ENCODE assay signal across 8 mouse cellular contexts in the genomic region with DNA sequence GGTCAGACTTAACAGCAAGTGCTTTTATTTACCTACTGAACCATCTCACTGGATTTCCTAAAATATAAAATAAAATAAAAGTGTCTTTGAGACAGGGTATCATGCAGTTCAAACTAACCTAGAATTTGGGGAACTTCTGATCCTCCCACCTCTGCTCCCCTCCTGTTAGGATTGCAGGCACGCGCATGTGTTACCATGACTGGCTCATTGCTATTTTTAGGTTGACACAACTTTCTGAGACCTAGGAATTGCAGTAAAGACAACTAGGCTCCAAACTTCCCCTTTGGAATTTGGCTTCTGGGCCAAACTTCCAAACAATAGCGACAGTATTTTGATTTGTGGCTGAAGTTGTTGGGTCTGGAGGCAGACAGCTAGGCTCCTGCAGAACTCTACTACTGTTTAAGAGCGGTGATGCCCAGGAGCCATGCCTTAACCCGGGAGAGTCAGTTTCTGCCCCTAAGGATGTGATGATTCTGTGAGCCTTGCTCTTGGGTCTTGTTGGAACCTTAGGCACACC. TPM values are rescaled to one million over a fixed set of nuclear protein-coding genes. Genes with fewer than 3 reads are reported as not detected.
DNase-seq lines count a peak whose midpoint lies in the region; ATAC-seq and TF ChIP-seq lines count a peak whose summit lies in the region.

No protein-coding gene starts in this region.

- H3K9ac ChIP-seq in heart, embryonic 12.5 days = peak overlapping the region; percentile 93
- peak overlapping the region; percentile 29; the same call in 1 of the 2 replicates for H3K9ac ChIP-seq in ES-E14 (ENCODE audit: insufficient read depth, low read depth, low read length, poor library complexity, severe bottlenecking)
- peak overlapping the region; percentile 95 for H3K9ac ChIP-seq in heart, embryonic 16.5 days (ENCODE audit: low read length)
- peak overlapping the region; percentile 86; the same call in 1 of the 2 replicates for H3K9ac ChIP-seq in liver, embryonic 16.5 days (ENCODE audit: low read depth, low read length)

- peaks cover 56% of the 10 kb centered on the region for H3K4me1 ChIP-seq in heart, embryonic 12.5 days (replicated peaks)
- H3K4me1 ChIP-seq in ES-E14 (ENCODE audit: control insufficient read depth in 2 of 2, insufficient read depth in 2 of 2, low read length in 2 of 2, poor library complexity in 1 of 2) = peaks cover 7 to 14% of the 10 kb centered on the region in 2 experiments; a peak in 3 of 4 replicates
- peaks cover 43% of the 10 kb centered on the region for H3K4me1 ChIP-seq in heart, embryonic 16.5 days (ENCODE audit: control insufficient read depth, insufficient read depth, low read length)
- peaks cover 22% of the 10 kb centered on the region for H3K4me1 ChIP-seq in liver, embryonic 16.5 days (ENCODE audit: control insufficient read depth, low read depth, low read length)

- no peaks in the 10 kb centered on the region for H3K36me3 ChIP-seq in heart, embryonic 12.5 days
- H3K36me3 ChIP-seq in ES-E14 (ENCODE audit: control insufficient read depth, insufficient read depth, low read length, poor library complexity, severe bottlenecking) = no peaks in the 10 kb centered on the region
- H3K36me3 ChIP-seq in heart, embryonic 16.5 days (ENCODE audit: control insufficient read depth, insufficient read depth) = no peaks in the 10 kb centered on the region
- H3K36me3 ChIP-seq in liver, embryonic 16.5 days (ENCODE audit: control insufficient read depth, insufficient read depth) = no peaks in the 10 kb centered on the region

- ATAC-seq in heart, embryonic 12.5 days (ENCODE audit: insufficient number of reproducible peaks, low FRiP score) = no peak
- no peak for ATAC-seq in heart, embryonic 16.5 days (replicated peaks; ENCODE audit: extremely low read depth, insufficient read depth, low FRiP score)
- no peak for ATAC-seq in liver, embryonic 16.5 days (ENCODE audit: low read depth)

- 9% methylated on average over 5 of the region's 5 CpGs for WGBS in heart, embryonic 12.5 days
- WGBS in heart, embryonic 16.5 days = 10% methylated on average over 5 of the region's 5 CpGs
- WGBS in liver, embryonic 16.5 days (ENCODE audit: insufficient replicate concordance) = 18% methylated on average over 5 of the region's 5 CpGs

- DNase-seq in heart, adult 18-20 months = no peak
- no peak for DNase-seq in ES-E14 (ENCODE audit: low read depth, low spot score)
- DNase-seq in adrenal gland, postnatal 14 days = no peak
- DNase-seq in adrenal gland, postnatal 25 days = no peak
- no peak for DNase-seq in gastrocnemius, postnatal 36 days

- H3K27ac ChIP-seq in heart, embryonic 12.5 days (ENCODE audit: poor library complexity, severe bottlenecking) = peak overlapping the region; percentile 89
- peak overlapping the region; percentile 20; the same call in 1 of the 2 replicates for H3K27ac ChIP-seq in ES-E14 (ENCODE audit: insufficient read depth, low read depth, low read length, poor library complexity, severe bottlenecking)
- H3K27ac ChIP-seq in heart, embryonic 16.5 days (ENCODE audit: low read length) = peak overlapping the region; percentile 94
- H3K27ac ChIP-seq in liver, embryonic 16.5 days (ENCODE audit: low read length) = peak overlapping the region; percentile 31; the same call in 1 of the 2 replicates

- in situ Hi-C loops in ES-E14 (cut with MboI; ENCODE audit: low sequenced_read_pairs in 2 of 2, unreplicated experiment in 2 of 2) = no loop called here

- H3K9me3 ChIP-seq in heart, embryonic 12.5 days (replicated peaks) = no peaks in the 10 kb centered on the region
- no peaks in the 10 kb centered on the region for H3K9me3 ChIP-seq in ES-E14 (ENCODE audit: control insufficient read depth, insufficient read depth, low read depth, low read length)
- H3K9me3 ChIP-seq in heart, embryonic 16.5 days (replicated peaks; ENCODE audit: control insufficient read depth, low read length) = no peaks in the 10 kb centered on the region
- no peaks in the 10 kb centered on the region for H3K9me3 ChIP-seq in liver, embryonic 16.5 days (replicated peaks; ENCODE audit: control insufficient read depth, low read length)

- H3K27me3 ChIP-seq in heart, embryonic 12.5 days (replicated peaks) = no peaks in the 10 kb centered on the region
- no peaks in the 10 kb centered on the region for H3K27me3 ChIP-seq in heart, embryonic 16.5 days (ENCODE audit: control insufficient read depth, insufficient read depth, low read length)
- no peaks in the 10 kb centered on the region for H3K27me3 ChIP-seq in liver, embryonic 16.5 days (ENCODE audit: control insufficient read depth, insufficient read depth, low read depth, low read length)

- intact Hi-C loops in gastrocnemius, postnatal 36 days (cut with DNase I) = no loop called here

- H3K4me3 ChIP-seq in heart, embryonic 12.5 days = peak overlapping the region; percentile 93
- H3K4me3 ChIP-seq in ES-E14 (ENCODE audit: insufficient read depth in 1 of 2, low read depth in 1 of 2, low read length in 2 of 2, poor library complexity in 1 of 2, severe bottlenecking in 1 of 2) = peak overlapping the region; percentile 39 to 91
- H3K4me3 ChIP-seq in heart, embryonic 16.5 days (ENCODE audit: low read length) = peak overlapping the region; percentile 97
- peak overlapping the region; percentile 81 for H3K4me3 ChIP-seq in liver, embryonic 16.5 days (ENCODE audit: low read depth, low read length)

- peak overlapping the region; percentile 83 for H3K4me2 ChIP-seq in heart, embryonic 12.5 days
- H3K4me2 ChIP-seq in heart, embryonic 16.5 days (ENCODE audit: low read depth, low read length) = peak overlapping the region; percentile 88
- peak overlapping the region; percentile 99 for H3K4me2 ChIP-seq in liver, embryonic 16.5 days (ENCODE audit: low read depth, low read length)

TF ChIP-seq in ES-E14, 5 proteins besides CTCF, POLR2A, EP300 and RAD21:
- TF ChIP-seq ZC3H11A (IDR thresholded peaks at IDR 0.05; ENCODE audit: borderline replicate concordance, low read depth, low read length) (no peak), HCFC1 (IDR thresholded peaks at IDR 0.05; ENCODE audit: borderline replicate concordance, insufficient read depth, low read length) (no peak), ZNF384 (IDR thresholded peaks at IDR 0.05; ENCODE audit: low read depth, low read length) (no peak), MAFK (IDR thresholded peaks at IDR 0.05; ENCODE audit: insufficient read depth, low read depth, low read length) (no peak), CHD2 (IDR thresholded peaks at IDR 0.05; ENCODE audit: low read depth, low read length) (no peak)

RNA-seq across cellular contexts. Expression of a gene that starts 0.8 kb away (rescaled TPM):
- polyA plus RNA-seq in heart, embryonic 12.5 days (2016; fragmentation: Nextera tagmentation; extraction: Ambion mirVana) = 14.2 TPM in 2 replicates
- total RNA-seq in heart, adult 18-20 months (2021) = 10 to 100 TPM; 26.5 to 29.0 TPM
- total RNA-seq in ES-E14 (2012; rRNA removed) = 8.0 and 8.2 TPM in 2 replicates
- polyA plus RNA-seq in heart, embryonic 16.5 days (2015; fragmentation: Nextera tagmentation; extraction: Ambion mirVana) = 12.3 and 12.4 TPM in 2 replicates
- polyA plus RNA-seq in liver, embryonic 16.5 days (2015; fragmentation: Nextera tagmentation; extraction: Ambion mirVana) = 3.6 and 3.9 TPM in 2 replicates
- total RNA-seq in adrenal gland, postnatal 14 days (2021) = 24.8 and 31.8 TPM in 2 replicates
- total RNA-seq in adrenal gland, postnatal 25 days (2021) = 25.3 and 30.5 TPM in 2 replicates
- 10 to 100 TPM; 49.7 to 50.7 TPM for total RNA-seq in gastrocnemius, postnatal 36 days (2021)

RNA-seq across cellular contexts. Expression of a gene that starts 50.2 kb away (rescaled TPM):
- polyA plus RNA-seq in heart, embryonic 12.5 days (2016; fragmentation: Nextera tagmentation; extraction: Ambion mirVana) = 16.3 and 16.6 TPM in 2 replicates
- 1 to 10 TPM; 8.0 to 8.2 TPM for total RNA-seq in heart, adult 18-20 months (2021)
- 8.0 and 13.7 TPM in 2 replicates for total RNA-seq in ES-E14 (2012; rRNA removed)
- polyA plus RNA-seq in heart, embryonic 16.5 days (2015; fragmentation: Nextera tagmentation; extraction: Ambion mirVana) = 14.8 and 15.5 TPM in 2 replicates
- polyA plus RNA-seq in liver, embryonic 16.5 days (2015; fragmentation: Nextera tagmentation; extraction: Ambion mirVana) = 5.5 and 6.0 TPM in 2 replicates
- total RNA-seq in adrenal gland, postnatal 14 days (2021) = 11.9 and 16.1 TPM in 2 replicates
- 13.7 and 15.4 TPM in 2 replicates for total RNA-seq in adrenal gland, postnatal 25 days (2021)
- total RNA-seq in gastrocnemius, postnatal 36 days (2021) = 10 to 100 TPM in 1 of 2 experiments, 1 to 10 TPM in 1; 6.6 to 10.7 TPM

Comparison
In these comparisons a context has a peak if more than half of its experiments do, and no peak if none do; other contexts are left out.
1. H3K27ac ChIP-seq: peak in every context shown above with its lines; median percentile 94 in heart, embryonic 16.5 days; 89 in heart, embryonic 12.5 days; 31 in liver, embryonic 16.5 days; 20 in ES-E14.
2. H3K9ac ChIP-seq: peak in every context shown above with its lines; median percentile 95 in heart, embryonic 16.5 days; 93 in heart, embryonic 12.5 days; 86 in liver, embryonic 16.5 days; 29 in ES-E14.